Mouse (Mus musculus) embryo, embryonic 10.5 days (tissue): ENCODE results near the gene Spata32.

Source experiments
- DNase-seq: peaks from one replicate; pipeline ENCODE4 v3.0.0-alpha.2; 2015; ENCODE audit warnings: low spot score

The Spata32 gene

GRCm38 (mm10) chr11:103202376-103202775 lies 15.9 kb downstream of the Spata32 start:
- DNase-seq = no peak

- DNase-seq = no peak
Measured at GRCm38 (mm10) chr11:103201664-103202063, 16.6 kb downstream of the Spata32 start.

GRCm38 (mm10) chr11:103198911-103199803 lies 19.1 kb downstream of the Spata32 start:
- DNase-seq = peak; percentile 35

GRCm38 (mm10) chr11:103198339-103198738 lies 19.9 kb downstream of the Spata32 start:
- no peak for DNase-seq

GRCm38 (mm10) chr11:103197340-103197739 lies 20.9 kb downstream of the Spata32 start:
- no peak for DNase-seq

- DNase-seq = no peak
Measured at GRCm38 (mm10) chr11:103195656-103196055, 22.6 kb downstream of the Spata32 start.

GRCm38 (mm10) chr11:103195236-103195635 lies 23.0 kb downstream of the Spata32 start:
- no peak for DNase-seq

- no peak for DNase-seq
Measured at GRCm38 (mm10) chr11:103193825-103194168, 24.4 kb downstream of the Spata32 start.

- peak; percentile 57 for DNase-seq
Measured at GRCm38 (mm10) chr11:103192956-103193824, 25.0 kb downstream of the Spata32 start.

GRCm38 (mm10) chr11:103192230-103192955 lies 25.8 kb downstream of the Spata32 start:
- DNase-seq = peak; percentile 6

GRCm38 (mm10) chr11:103184891-103185290 lies 33.3 kb downstream of the Spata32 start:
- peak; percentile 73 for DNase-seq

GRCm38 (mm10) chr11:103181911-103182310 lies 36.3 kb downstream of the Spata32 start:
- DNase-seq = no peak

GRCm38 (mm10) chr11:103181349-103181748 lies 36.9 kb downstream of the Spata32 start:
- DNase-seq = no peak

- DNase-seq = no peak
Measured at GRCm38 (mm10) chr11:103180426-103180825, 37.8 kb downstream of the Spata32 start.

- DNase-seq = no peak
Measured at GRCm38 (mm10) chr11:103178748-103179147, 39.5 kb downstream of the Spata32 start.

GRCm38 (mm10) chr11:103177815-103178485 lies 40.3 kb downstream of the Spata32 start:
- no peak for DNase-seq

GRCm38 (mm10) chr11:103177216-103177615 lies 41.0 kb downstream of the Spata32 start:
- DNase-seq = no peak

- DNase-seq = no peak
Measured at GRCm38 (mm10) chr11:103176510-103176909, 41.7 kb downstream of the Spata32 start.

GRCm38 (mm10) chr11:103175688-103176442 lies 42.4 kb downstream of the Spata32 start:
- DNase-seq = no peak

- DNase-seq = no peak
Measured at GRCm38 (mm10) chr11:103174891-103175391, 43.3 kb downstream of the Spata32 start.

GRCm38 (mm10) chr11:103174411-103174832 lies 43.8 kb downstream of the Spata32 start:
- DNase-seq = no peak
